Mouse (Mus musculus) MEL (cell line): Measurements from ENCODE around the gene Lcn8. TPM values are rescaled to one million over a fixed set of nuclear protein-coding genes. Genes with fewer than 3 reads are reported as not detected.
"Not testable (repeated sequence)": the region's sequence is repeated elsewhere in the genome, so short reads cannot be mapped to it uniquely, and the experiment has no call there.

ENCODE experiments used
- DNase-seq: peaks from one replicate; pipeline ENCODE4 v3.0.0; 2011; ENCODE audit warnings: low read depth, low spot score
- H3K27ac ChIP-seq: 2 replicates; pipeline ENCODE4 v1.5.1; 2012; ENCODE audit warnings: low read depth, mild to moderate bottlenecking, control low read depth, low read length, moderate library complexity; ENCODE audit not compliant: control insufficient read depth
- H3K27me3 ChIP-seq, 2 experiments: fragments of 150-350 bp in 1 of 2; sonication (generic) in 1 of 2; 2 replicates each; pipeline ENCODE4 v1.6.1; 2012; ENCODE audit warnings: low read length in 2 of 2, mild to moderate bottlenecking in 2 of 2, improper control_type of control experiment in 1 of 2, moderate library complexity in 1 of 2; ENCODE audit not compliant: insufficient read depth in 2 of 2, control insufficient read depth in 1 of 2
- H3K36me3 ChIP-seq, 2 experiments: 2 replicates each; pipeline ENCODE4 v1.6.1; 2012 to 2014; ENCODE audit warnings: low read length in 2 of 2, improper control_type of control experiment in 1 of 2, inconsistent platforms in 1 of 2, mild to moderate bottlenecking in 1 of 2; ENCODE audit not compliant: insufficient read depth in 2 of 2, control insufficient read depth in 1 of 2
- H3K4me1 ChIP-seq, 2 experiments: fragments of 150-350 bp in 1 of 2; sonication (generic) in 1 of 2; 2 replicates each; pipeline ENCODE4 v1.6.1; 2012; ENCODE audit warnings: low read length in 2 of 2, improper control_type of control experiment in 1 of 2, mild to moderate bottlenecking in 1 of 2; ENCODE audit not compliant: insufficient read depth in 2 of 2, control insufficient read depth in 1 of 2
- H3K4me3 ChIP-seq, 2 experiments: fragments of 150-350 bp in 1 of 2; sonication (generic) in 1 of 2; 2 replicates each; pipeline ENCODE4 v1.5.1; 2012; ENCODE audit warnings: low read depth in 2 of 2, low read length in 2 of 2, mild to moderate bottlenecking in 2 of 2, moderate library complexity in 2 of 2, control low read depth in 1 of 2, improper control_type of control experiment in 1 of 2; ENCODE audit not compliant: control insufficient read depth in 1 of 2, insufficient read depth in 1 of 2
- H3K79me2 ChIP-seq: 2 replicates; pipeline ENCODE4 v1.6.1; 2012; ENCODE audit warnings: mild to moderate bottlenecking, low read length, moderate library complexity; ENCODE audit not compliant: control insufficient read depth, poor library complexity, insufficient read depth
- H3K9ac ChIP-seq: 2 replicates; pipeline ENCODE4 v1.6.1; 2012; ENCODE audit warnings: low read depth, mild to moderate bottlenecking, control low read depth, low read length, moderate library complexity; ENCODE audit not compliant: control insufficient read depth, poor library complexity, severe bottlenecking
- H3K9me3 ChIP-seq: fragments of 150-350 bp; sonication (generic); replicated peaks from 2 replicates; pipeline ENCODE4 v1.6.1; 2012; ENCODE audit warnings: mild to moderate bottlenecking, low read length, improper control_type of control experiment, moderate library complexity; ENCODE audit not compliant: insufficient read depth
- BHLHE40 ChIP-seq: IDR thresholded peaks from 2 replicates; pipeline ENCODE4 v1.6.1; 2012; ENCODE audit warnings: low read depth, mild to moderate bottlenecking, inconsistent platforms, low read length, improper control_type of control experiment, borderline replicate concordance
- CHD1 ChIP-seq: IDR thresholded peaks from 2 replicates; pipeline ENCODE4 v1.6.1; 2012; ENCODE audit warnings: low read depth, mild to moderate bottlenecking, inconsistent platforms, low read length, improper control_type of control experiment
- E2F4 ChIP-seq: IDR thresholded peaks from 2 replicates; pipeline ENCODE4 v1.6.1; 2011; ENCODE audit warnings: low read depth, low read length, improper control_type of control experiment, borderline replicate concordance
- ELF1 ChIP-seq: IDR thresholded peaks from 2 replicates; pipeline ENCODE4 v1.6.1; 2014; ENCODE audit warnings: low read depth, mild to moderate bottlenecking, inconsistent platforms, low read length, improper control_type of control experiment, moderate library complexity
- GABPA ChIP-seq: IDR thresholded peaks from 2 replicates; pipeline ENCODE4 v1.6.1; 2012; ENCODE audit warnings: low read depth, mild to moderate bottlenecking, inconsistent platforms, low read length, improper control_type of control experiment, moderate library complexity
- NRF1 ChIP-seq: IDR thresholded peaks from 2 replicates; pipeline ENCODE4 v1.6.1; 2014; ENCODE audit warnings: low read depth, mild to moderate bottlenecking, inconsistent platforms, low read length, improper control_type of control experiment, moderate library complexity; ENCODE audit not compliant: poor library complexity, insufficient read depth, severe bottlenecking
- POLR2A ChIP-seq, 2 experiments: IDR thresholded peaks; 2 replicates each; pipeline ENCODE4 v1.6.1; 2011 to 2012; ENCODE audit warnings: low read length in 2 of 2, mild to moderate bottlenecking in 2 of 2, control low read depth in 1 of 2, improper control_type of control experiment in 1 of 2, low read depth in 1 of 2, moderate library complexity in 1 of 2; ENCODE audit not compliant: control insufficient read depth in 1 of 2, insufficient read depth in 1 of 2, poor library complexity in 1 of 2
- TCF12 ChIP-seq: IDR thresholded peaks from 2 replicates; pipeline ENCODE4 v1.6.1; 2014; ENCODE audit warnings: low read depth, mild to moderate bottlenecking, inconsistent platforms, low read length, improper control_type of control experiment, moderate library complexity
- polyA plus RNA-seq, 2 experiments: library from polyadenylated mRNA; stranded (reverse) in 1 of 2; unstranded in 1 of 2; fragments of >175 nt in 1 of 2; fragments of >200 nt in 1 of 2; gene quantifications; 2 replicates each; pipeline versions ENCODE4 v1.2.1 to v1.2.4; 2012; ENCODE audit warnings: low replicate concordance in 2 of 2, low read depth in 1 of 2; ENCODE audit not compliant: insufficient read length in 2 of 2, insufficient read depth in 1 of 2, missing spikeins in 1 of 2
- total RNA-seq: library from RNA; depleted of rRNA; stranded (reverse); fragments of 300-350 nt; gene quantifications from 2 replicates; pipeline ENCODE4 v1.2.3, GENCODE M21; 2012; rRNA removed

Gene Lcn8
- total and polyA plus RNA-seq, 3 experiments: not detected

GRCm38 (mm10) chr2:25698696-25699095, 45.8 kb downstream of the Lcn8 start:
- Histone ChIP-seq H3K4me3 (no peak overlapping the region), H3K27me3 (peaks cover 2 to 4% of the 10 kb centered on the region in 2 experiments; a peak in 2 of 4 replicates), H3K9me3 (no peaks in the 10 kb centered on the region), H3K79me2 (no peaks in the 10 kb centered on the region), H3K27ac (no peak overlapping the region), H3K4me1 (no peaks in the 10 kb centered on the region), H3K9ac (no peak overlapping the region), H3K36me3 (no peaks in the 10 kb centered on the region)
- DNase-seq: no peak
- no peak for TF ChIP-seq TCF12

GRCm38 (mm10) chr2:25699743-25700142, 46.8 kb downstream of the Lcn8 start, which contains the start of gene Obp2a:
Gene Obp2a (plus strand): TSS chr2:25700043.
- H3K36me3 ChIP-seq, H3K27ac ChIP-seq, H3K9ac ChIP-seq, DNase-seq, H3K4me3 ChIP-seq, H3K79me2 ChIP-seq, H3K4me1 ChIP-seq, H3K27me3 ChIP-seq, H3K9me3 ChIP-seq: not testable (repeated sequence)

GRCm38 (mm10) chr2:25701001-25701400, 48.1 kb downstream of the Lcn8 start:
- no peak overlapping the region for H3K9ac ChIP-seq
- H3K36me3 ChIP-seq: no peaks in the 10 kb centered on the region
- TF ChIP-seq POLR2A (IDR thresholded peaks at IDR 0.05; ENCODE audit: control insufficient read depth in 1 of 2, insufficient read depth in 1 of 2, low read depth in 1 of 2, low read length in 2 of 2, poor library complexity in 1 of 2) (no peak), ELF1 (no peak)
- H3K27me3 ChIP-seq: peaks cover 2 to 4% of the 10 kb centered on the region in 2 experiments; a peak in 3 of 4 replicates
- no peak for DNase-seq
- no peak overlapping the region for H3K27ac ChIP-seq
- no peaks in the 10 kb centered on the region for H3K79me2 ChIP-seq
- no peaks in the 10 kb centered on the region for H3K4me1 ChIP-seq
- H3K9me3 ChIP-seq: no peaks in the 10 kb centered on the region
- no peak overlapping the region for H3K4me3 ChIP-seq

GRCm38 (mm10) chr2:25703706-25704105, 50.8 kb downstream of the Lcn8 start:
- Histone ChIP-seq H3K79me2 (no peaks in the 10 kb centered on the region), H3K27ac (no peak overlapping the region), H3K4me3 (no peak overlapping the region), H3K36me3 (no peaks in the 10 kb centered on the region), H3K9ac (no peak overlapping the region), H3K4me1 (no peaks in the 10 kb centered on the region), H3K9me3 (no peaks in the 10 kb centered on the region), H3K27me3 (no peaks in the 10 kb centered on the region; a peak in 1 of 4 replicates)
- TF ChIP-seq NRF1 (no peak), BHLHE40 (no peak), E2F4 (no peak), GABPA (no peak), CHD1 (no peak)
- DNase-seq: no peak

Other genes starting within 250 kb of the Lcn8 start
- 0.08 and 0.10 TPM in 2 replicates for gene Fut7, start 229.9 kb upstream of the Lcn8 start, total RNA-seq
- under 1 TPM in 1 of 2 experiments, not detected in 1; 0.21 TPM for gene Fut7, start 229.9 kb upstream of the Lcn8 start, polyA plus RNA-seq
- gene Abca2, start 224.4 kb upstream of the Lcn8 start, total RNA-seq: 8.7 and 10.4 TPM in 2 replicates
- 10 to 100 TPM in 1 of 2 experiments, not detected in 1; 42.2 TPM for gene Abca2, start 224.4 kb upstream of the Lcn8 start, polyA plus RNA-seq
- gene Clic3, start 196.3 kb upstream of the Lcn8 start, total RNA-seq: 0.23 and 0.27 TPM in 2 replicates
- gene Clic3, start 196.3 kb upstream of the Lcn8 start, polyA plus RNA-seq: under 1 TPM in 1 of 2 experiments, not detected in 1; 0.15 TPM
- gene Paxx, start 192.0 kb upstream of the Lcn8 start, total RNA-seq: 13.2 and 18.5 TPM in 2 replicates
- gene Paxx, start 192.0 kb upstream of the Lcn8 start, polyA plus RNA-seq: 10 to 100 TPM in 1 of 2 experiments, not detected in 1; 22.1 TPM
- not detected in 2 replicates for gene Ptgds, start 183.1 kb upstream of the Lcn8 start, total RNA-seq
- gene Ptgds, start 183.1 kb upstream of the Lcn8 start, polyA plus RNA-seq: not detected
- not detected in 2 replicates for gene Lcn12, start 159.2 kb upstream of the Lcn8 start, total RNA-seq
- not detected for gene Lcn12, start 159.2 kb upstream of the Lcn8 start, polyA plus RNA-seq
- gene Fbxw5, start 152.4 kb upstream of the Lcn8 start, total RNA-seq: 27.5 and 29.2 TPM in 2 replicates
- 10 to 100 TPM in 1 of 2 experiments, not detected in 1; 65.6 TPM for gene Fbxw5, start 152.4 kb upstream of the Lcn8 start, polyA plus RNA-seq
- gene C8g, start 151.4 kb upstream of the Lcn8 start, total RNA-seq: 1.5 and 2.3 TPM in 2 replicates
- gene C8g, start 151.4 kb upstream of the Lcn8 start, polyA plus RNA-seq: 1 to 10 TPM in 1 of 2 experiments, not detected in 1; 5.1 TPM
- gene Traf2, start 106.2 kb upstream of the Lcn8 start, total RNA-seq: 19.9 and 21.0 TPM in 2 replicates
- gene Traf2, start 106.2 kb upstream of the Lcn8 start, polyA plus RNA-seq: 10 to 100 TPM in 1 of 2 experiments, not detected in 1; 28.3 TPM
- 135 and 142 TPM in 2 replicates for gene Edf1, start 95.3 kb upstream of the Lcn8 start, total RNA-seq
- gene Edf1, start 95.3 kb upstream of the Lcn8 start, polyA plus RNA-seq: 100 to 1,000 TPM in 1 of 2 experiments, not detected in 1; 318 TPM
- 17.6 and 24.0 TPM in 2 replicates for gene Mamdc4, start 78.3 kb upstream of the Lcn8 start, total RNA-seq
- 10 to 100 TPM in 1 of 2 experiments, not detected in 1; 21.6 TPM for gene Mamdc4, start 78.3 kb upstream of the Lcn8 start, polyA plus RNA-seq
- gene Phpt1, start 77.9 kb upstream of the Lcn8 start, total RNA-seq: 34.7 and 47.0 TPM in 2 replicates
- 10 to 100 TPM in 1 of 2 experiments, not detected in 1; 73.7 TPM for gene Phpt1, start 77.9 kb upstream of the Lcn8 start, polyA plus RNA-seq
- gene Ajm1, start 71.4 kb upstream of the Lcn8 start, total RNA-seq: 0.04 and 0.07 TPM in 2 replicates
- gene Ajm1, start 71.4 kb upstream of the Lcn8 start, polyA plus RNA-seq: under 1 TPM in 1 of 2 experiments, not detected in 1; 0.32 TPM
- 66.1 and 76.9 TPM in 2 replicates for gene Rabl6, start 44.6 kb upstream of the Lcn8 start, total RNA-seq
- 100 to 1,000 TPM in 1 of 2 experiments, 10 to 100 TPM in 1; 84.7 to 104 TPM for gene Rabl6, start 44.6 kb upstream of the Lcn8 start, polyA plus RNA-seq
- gene Ccdc183, start 35.4 kb upstream of the Lcn8 start, total RNA-seq: 0.04 TPM in 1 of 2 replicates, not detected in the other
- under 1 TPM in 1 of 2 experiments, not detected in 1; 0.26 TPM for gene Ccdc183, start 35.4 kb upstream of the Lcn8 start, polyA plus RNA-seq
- 10.9 and 11.9 TPM in 2 replicates for gene Tmem141, start 31.1 kb upstream of the Lcn8 start, total RNA-seq
- 10 to 100 TPM in 1 of 2 experiments, not detected in 1; 25.3 TPM for gene Tmem141, start 31.1 kb upstream of the Lcn8 start, polyA plus RNA-seq
- gene Fcna, start 25.1 kb upstream of the Lcn8 start, total RNA-seq: not detected in 2 replicates
- gene Fcna, start 25.1 kb upstream of the Lcn8 start, polyA plus RNA-seq: under 1 TPM in 1 of 2 experiments, not detected in 1; 0.21 TPM
- gene Lcn5, start 4.8 kb downstream of the Lcn8 start, total RNA-seq: not detected in 2 replicates
- not detected for gene Lcn5, start 4.8 kb downstream of the Lcn8 start, polyA plus RNA-seq
- not detected in 2 replicates for gene Lcn6, start 23.7 kb downstream of the Lcn8 start, total RNA-seq
- not detected for gene Lcn6, start 23.7 kb downstream of the Lcn8 start, polyA plus RNA-seq
- gene Lcn10, start 29.6 kb downstream of the Lcn8 start, total RNA-seq: not detected in 2 replicates
- gene Lcn10, start 29.6 kb downstream of the Lcn8 start, polyA plus RNA-seq: not detected
- gene Obp2a, start 46.9 kb downstream of the Lcn8 start, total RNA-seq: not detected in 2 replicates
- gene Obp2a, start 46.9 kb downstream of the Lcn8 start, polyA plus RNA-seq: not detected
- gene Bmyc, start 53.6 kb downstream of the Lcn8 start, total RNA-seq: not detected in 2 replicates
- not detected for gene Bmyc, start 53.6 kb downstream of the Lcn8 start, polyA plus RNA-seq
- gene Obp2b, start 83.9 kb downstream of the Lcn8 start, total RNA-seq: not detected in 2 replicates
- not detected for gene Obp2b, start 83.9 kb downstream of the Lcn8 start, polyA plus RNA-seq
- gene Lcn3, start 112.4 kb downstream of the Lcn8 start, total RNA-seq: not detected in 2 replicates
- not detected for gene Lcn3, start 112.4 kb downstream of the Lcn8 start, polyA plus RNA-seq
- gene Lcn11, start 123.9 kb downstream of the Lcn8 start, total RNA-seq: not detected in 2 replicates
- not detected for gene Lcn11, start 123.9 kb downstream of the Lcn8 start, polyA plus RNA-seq
- not detected in 2 replicates for gene Gm13539, start 129.1 kb downstream of the Lcn8 start, total RNA-seq
- not detected for gene Gm13539, start 129.1 kb downstream of the Lcn8 start, polyA plus RNA-seq
- not detected in 2 replicates for gene Glt6d1, start 162.7 kb downstream of the Lcn8 start, total RNA-seq
- gene Glt6d1, start 162.7 kb downstream of the Lcn8 start, polyA plus RNA-seq: not detected
- gene Lcn9, start 170.0 kb downstream of the Lcn8 start, total RNA-seq: not detected in 2 replicates
- gene Lcn9, start 170.0 kb downstream of the Lcn8 start, polyA plus RNA-seq: not detected
- not detected in 2 replicates for gene Sohlh1, start 194.1 kb downstream of the Lcn8 start, total RNA-seq
- not detected for gene Sohlh1, start 194.1 kb downstream of the Lcn8 start, polyA plus RNA-seq
- not detected in 2 replicates for gene Kcnt1, start 210.6 kb downstream of the Lcn8 start, total RNA-seq
- not detected for gene Kcnt1, start 210.6 kb downstream of the Lcn8 start, polyA plus RNA-seq